Mouse (Mus musculus): Measurements from ENCODE around the gene Poc1a.

Poc1a gene

GRCm38 (mm10) chr9:106280808-106281544 is at the start of gene Poc1a:
Poc1a (plus strand) TSS chr9:106281061.
- DNase-seq (ENCODE audit: low read depth), result peak; percentile 91

GRCm38 (mm10) chr9:106231220-106231619 is 49.6 kb upstream of the Poc1a start:
- no peak for DNase-seq (ENCODE audit: low read depth)

GRCm38 (mm10) chr9:106231816-106232215 is 49.0 kb upstream of the Poc1a start:
- DNase-seq (ENCODE audit: low read depth), result no peak

- DNase-seq (ENCODE audit: low read depth), result no peak
These were observed 47.9 kb upstream of the Poc1a start for GRCm38 (mm10) chr9:106232956-106233355.

GRCm38 (mm10) chr9:106233953-106234352 is 46.9 kb upstream of the Poc1a start:
- no peak for DNase-seq (ENCODE audit: low read depth)

- DNase-seq (ENCODE audit: low read depth), result no peak
These were observed 45.5 kb upstream of the Poc1a start for GRCm38 (mm10) chr9:106235194-106235830.

- DNase-seq (ENCODE audit: low read depth), result no peak
These were observed 44.6 kb upstream of the Poc1a start for GRCm38 (mm10) chr9:106236156-106236817.

- no peak for DNase-seq (ENCODE audit: low read depth)
These were observed 44.0 kb upstream of the Poc1a start for GRCm38 (mm10) chr9:106236818-106237211.

- DNase-seq (ENCODE audit: low read depth), result no peak
These were observed 43.5 kb upstream of the Poc1a start for GRCm38 (mm10) chr9:106237401-106237800.

GRCm38 (mm10) chr9:106237878-106238277 is 43.0 kb upstream of the Poc1a start:
- no peak for DNase-seq (ENCODE audit: low read depth)

GRCm38 (mm10) chr9:106241541-106242164 is 39.2 kb upstream of the Poc1a start:
- no peak for DNase-seq (ENCODE audit: low read depth)

GRCm38 (mm10) chr9:106242813-106243488 is 37.9 kb upstream of the Poc1a start:
- DNase-seq (ENCODE audit: low read depth), result no peak

- no peak for DNase-seq (ENCODE audit: low read depth)
These were observed 31.3 kb upstream of the Poc1a start for GRCm38 (mm10) chr9:106249550-106249949.

- DNase-seq (ENCODE audit: low read depth), result no peak
These were observed 30.6 kb upstream of the Poc1a start for GRCm38 (mm10) chr9:106250245-106250644.

GRCm38 (mm10) chr9:106251066-106251465 is 29.8 kb upstream of the Poc1a start:
- DNase-seq (ENCODE audit: low read depth), result no peak

- no peak for DNase-seq (ENCODE audit: low read depth)
These were observed 26.9 kb upstream of the Poc1a start for GRCm38 (mm10) chr9:106254001-106254400.

- DNase-seq (ENCODE audit: low read depth), result no peak
These were observed 22.4 kb upstream of the Poc1a start for GRCm38 (mm10) chr9:106258412-106258811.

- DNase-seq (ENCODE audit: low read depth), result no peak
These were observed 21.9 kb upstream of the Poc1a start for GRCm38 (mm10) chr9:106258990-106259389.

GRCm38 (mm10) chr9:106261058-106261457 is 19.8 kb upstream of the Poc1a start:
- no peak for DNase-seq (ENCODE audit: low read depth)

GRCm38 (mm10) chr9:106261491-106261890 is 19.4 kb upstream of the Poc1a start:
- DNase-seq (ENCODE audit: low read depth), result no peak

GRCm38 (mm10) chr9:106262075-106262474 is 18.8 kb upstream of the Poc1a start:
- no peak for DNase-seq (ENCODE audit: low read depth)

GRCm38 (mm10) chr9:106263381-106263924 is 17.4 kb upstream of the Poc1a start:
- peak; percentile 31 for DNase-seq (ENCODE audit: low read depth)

Measured in fibroblast of lung, adult 2 months (primary cell).